Mouse (Mus musculus) intestine, embryonic 14.5 days (tissue): Measurements from ENCODE around the gene Kat5. TPM values are rescaled to one million over a fixed set of nuclear protein-coding genes. Genes with fewer than 3 reads are reported as not detected.
A peak's percentile ranks its signal among the peaks of the same experiment; 100 is the strongest.

Experiments
- ATAC-seq: fragments of 200-750 bp; cut with Nextera tagmentation; replicated peaks from 2 replicates; pipeline ENCODE4 v1.8.0; 2017; ENCODE audit warnings: low read depth, moderate number of reproducible peaks, moderate TSS enrichment, moderate library complexity; ENCODE audit not compliant: low FRiP score, low TSS enrichment
- DNase-seq: peaks from one replicate; pipeline ENCODE4 v3.0.0-alpha.2; 2018; ENCODE audit warnings: low spot score
- H3K27ac ChIP-seq: fragments of 300-500 bp; sonication (generic); 2 replicates; pipeline ENCODE4 v1.5.1; 2014; ENCODE audit warnings: low read depth, mild to moderate bottlenecking, control low read depth
- H3K27me3 ChIP-seq: fragments of 300-500 bp; sonication (generic); replicated peaks from 2 replicates; pipeline ENCODE4 v1.6.1; 2014; ENCODE audit warnings: low read length, control low read depth; ENCODE audit not compliant: control insufficient read depth, insufficient read depth
- H3K36me3 ChIP-seq: fragments of 300-500 bp; sonication (generic); 2 replicates; pipeline ENCODE4 v1.6.1; 2014; ENCODE audit warnings: low read length, control low read depth; ENCODE audit not compliant: control insufficient read depth, insufficient read depth
- H3K4me1 ChIP-seq: fragments of 300-500 bp; sonication (generic); replicated peaks from 2 replicates; pipeline ENCODE4 v1.6.1; 2014; ENCODE audit warnings: low read length, control low read depth, mixed read lengths; ENCODE audit not compliant: control insufficient read depth, insufficient read depth
- H3K4me2 ChIP-seq: fragments of 300-500 bp; sonication (generic); 2 replicates; pipeline ENCODE4 v1.6.1; 2014; ENCODE audit warnings: low read length
- H3K4me3 ChIP-seq: fragments of 300-500 bp; sonication (generic); 2 replicates; pipeline ENCODE4 v1.5.1; 2014; ENCODE audit warnings: low read depth, low read length, control low read depth, mixed read lengths
- H3K9ac ChIP-seq: fragments of 300-500 bp; sonication (generic); 2 replicates; pipeline ENCODE4 v1.6.1; 2014; ENCODE audit warnings: mild to moderate bottlenecking, low read length
- H3K9me3 ChIP-seq: fragments of 300-500 bp; sonication (generic); 2 replicates; pipeline ENCODE4 v1.6.1; 2016; ENCODE audit warnings: low read length, control low read depth; ENCODE audit not compliant: control insufficient read depth
- WGBS: fragments of 180-500 bp; shearing (Covaris S2); extraction: QIAGEN DNeasy Blood & Tissue Kit; methylation state at CpG from one replicate; pipeline ENCODE4 v1.1.7; 2014; 5-methylcytosine and 5-hydroxymethylcytosine counted together
- polyA plus RNA-seq: library from polyadenylated mRNA; unstranded; fragments of >200 nt; fragmentation: Nextera tagmentation; extraction: Ambion mirVana; gene quantifications from 2 replicates; pipeline ENCODE4 v1.2.1, GENCODE M21; 2014

Kat5 gene
- polyA plus RNA-seq, 1 experiment from 2014 or later: 33.3 TPM

- ATAC-seq (no peak), DNase-seq (no peak)
- WGBS: 45% methylated on average over 12 of the region's 12 CpGs
These were observed 26.6 kb upstream of the Kat5 start for GRCm38 (mm10) chr19:5636571-5637041.

DNA sequence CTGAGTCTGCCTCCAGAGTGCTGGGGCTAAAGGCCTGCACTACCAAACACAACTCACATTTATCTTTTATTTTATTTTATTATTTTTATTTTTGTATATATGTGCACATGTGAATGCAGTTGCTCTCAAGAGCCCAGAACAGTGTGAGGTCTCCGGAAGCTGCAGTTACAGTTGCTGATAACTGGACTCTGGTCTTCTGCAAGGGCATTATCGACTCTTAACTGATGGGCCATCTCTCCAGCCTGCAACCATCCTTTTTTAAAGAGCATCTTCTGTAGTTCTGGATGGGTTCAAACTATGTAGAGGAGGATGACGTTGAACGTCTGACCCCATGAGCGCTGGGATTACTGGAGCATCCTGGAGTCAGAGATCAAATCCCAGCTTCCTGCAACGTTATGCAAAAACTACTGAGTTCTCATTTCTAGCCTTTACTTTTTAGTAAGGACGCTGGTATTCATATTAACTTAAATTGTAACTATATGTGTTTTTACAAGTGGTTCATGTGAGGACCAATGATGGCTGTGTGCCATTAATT lies 26.1 kb upstream of the Kat5 start:
- peak overlapping the region; percentile 85 for H3K4me2 ChIP-seq
- peaks cover 22% of the 10 kb centered on the region for H3K4me1 ChIP-seq
- no peak for ATAC-seq
- no peak for DNase-seq
- no peaks in the 10 kb centered on the region for H3K27me3 ChIP-seq
- H3K9me3 ChIP-seq: no peaks in the 10 kb centered on the region
- 73% methylated on average over 7 of the region's 7 CpGs for WGBS
- peaks cover 23% of the 10 kb centered on the region for H3K36me3 ChIP-seq
- H3K27ac ChIP-seq: no peak overlapping the region
- H3K9ac ChIP-seq: no peak overlapping the region
- no peak overlapping the region for H3K4me3 ChIP-seq

More at GRCm38 (mm10) chr19:5636571-5637041, 26.6 kb upstream of the Kat5 start:
- Histone ChIP-seq H3K4me1 (peaks cover 22% of the 10 kb centered on the region), H3K27ac (peak overlapping the region; percentile 88), H3K9ac (peak overlapping the region; percentile 88), H3K4me2 (peak overlapping the region; percentile 85), H3K36me3 (peaks cover 28% of the 10 kb centered on the region), H3K4me3 (peak overlapping the region; percentile 74), H3K27me3 (no peaks in the 10 kb centered on the region), H3K9me3 (no peaks in the 10 kb centered on the region)

- no peak overlapping the region for H3K27ac ChIP-seq
These were observed 22.1 kb upstream of the Kat5 start for GRCm38 (mm10) chr19:5632120-5632519.

GRCm38 (mm10) chr19:5629907-5630306 lies 19.9 kb upstream of the Kat5 start:
- Histone ChIP-seq H3K4me2 (no peak overlapping the region), H3K4me1 (no peaks in the 10 kb centered on the region), H3K27me3 (no peaks in the 10 kb centered on the region), H3K36me3 (no peaks in the 10 kb centered on the region), H3K27ac (no peak overlapping the region), H3K9me3 (no peaks in the 10 kb centered on the region), H3K9ac (no peak overlapping the region), H3K4me3 (no peak overlapping the region)
- DNase-seq (no peak), ATAC-seq (no peak)

More at GRCm38 (mm10) chr19:5632120-5632519, 22.1 kb upstream of the Kat5 start:
- WGBS: 79% methylated on average over 9 of the region's 9 CpGs
- Histone ChIP-seq H3K9ac (no peak overlapping the region), H3K36me3 (no peaks in the 10 kb centered on the region), H3K4me3 (no peak overlapping the region), H3K4me1 (peaks cover 6% of the 10 kb centered on the region), H3K4me2 (no peak overlapping the region), H3K27me3 (no peaks in the 10 kb centered on the region), H3K9me3 (no peaks in the 10 kb centered on the region)
- ATAC-seq (no peak), DNase-seq (no peak)

DNA sequence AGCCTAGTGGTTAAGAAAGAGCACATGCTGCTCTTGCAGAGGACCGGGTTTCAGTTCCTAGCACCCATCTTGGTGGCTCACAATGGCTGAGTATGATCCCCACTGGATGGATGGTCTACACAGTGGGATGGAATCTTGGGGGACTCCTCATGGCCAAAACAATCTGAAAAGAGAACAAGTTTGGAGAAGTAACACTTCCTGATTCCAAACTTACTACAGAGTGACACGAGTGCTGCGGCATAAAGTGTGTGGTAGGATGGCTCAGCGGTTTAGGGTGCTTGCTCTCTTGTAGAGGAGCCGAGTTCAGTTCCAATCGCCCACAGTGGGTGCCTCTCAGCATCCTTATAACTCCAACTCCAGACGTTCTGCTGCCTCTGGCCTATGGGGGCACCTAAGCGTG lies 15.3 kb upstream of the Kat5 start:
- ATAC-seq: no peak
- Histone ChIP-seq H3K4me2 (no peak overlapping the region), H3K36me3 (no peaks in the 10 kb centered on the region), H3K27ac (no peak overlapping the region), H3K4me1 (no peaks in the 10 kb centered on the region), H3K4me3 (no peak overlapping the region), H3K27me3 (no peaks in the 10 kb centered on the region), H3K9me3 (no peaks in the 10 kb centered on the region), H3K9ac (no peak overlapping the region)
- no peak for DNase-seq
- 87% methylated on average over 8 of the region's 8 CpGs for WGBS

DNA sequence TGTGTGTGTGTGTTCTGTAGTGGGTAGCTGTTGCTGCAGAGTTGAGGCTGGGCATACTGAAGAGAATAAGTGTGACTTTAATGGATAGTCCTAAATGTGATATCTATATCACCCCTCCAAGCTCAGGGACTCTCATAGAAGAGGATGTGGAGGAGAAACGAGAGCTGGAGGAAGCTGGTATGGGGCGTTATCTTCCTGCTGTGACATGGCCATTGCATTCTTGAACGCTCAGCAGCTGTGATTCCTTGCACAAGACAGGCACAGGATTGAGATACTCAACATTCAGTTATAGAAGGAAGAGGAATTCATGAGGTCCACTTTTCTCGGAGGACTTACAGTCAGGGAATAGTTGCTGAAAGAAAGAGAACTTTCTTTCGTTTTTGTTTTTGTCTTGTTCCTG lies 11.8 kb upstream of the Kat5 start:
- H3K27ac ChIP-seq: no peak overlapping the region
- no peaks in the 10 kb centered on the region for H3K36me3 ChIP-seq
- ATAC-seq: no peak
- DNase-seq: no peak
- no peaks in the 10 kb centered on the region for H3K27me3 ChIP-seq
- 77% methylated on average over 5 of the region's 5 CpGs for WGBS
- H3K9me3 ChIP-seq: no peaks in the 10 kb centered on the region
- no peak overlapping the region for H3K9ac ChIP-seq
- H3K4me1 ChIP-seq: no peaks in the 10 kb centered on the region
- no peak overlapping the region for H3K4me2 ChIP-seq
- no peak overlapping the region for H3K4me3 ChIP-seq

DNA sequence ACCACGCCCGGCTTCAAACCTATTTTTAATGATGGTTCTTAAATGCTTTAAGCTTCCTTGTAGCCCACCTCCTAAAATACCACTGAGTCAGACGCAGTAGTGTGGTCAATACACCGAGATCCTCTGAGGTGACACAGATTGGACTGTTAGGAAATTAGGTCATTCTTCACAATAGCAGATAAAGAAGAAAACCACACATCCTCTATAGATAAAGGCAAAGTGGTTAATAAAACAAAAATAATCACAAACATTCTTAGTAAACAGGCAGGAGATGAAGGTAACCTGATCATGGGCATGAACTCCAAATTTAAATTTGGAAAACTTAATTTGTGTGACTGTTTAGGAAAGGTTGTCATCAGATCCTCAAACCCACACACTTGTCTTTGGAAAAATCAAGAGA lies 10.0 kb upstream of the Kat5 start:
- Histone ChIP-seq H3K27me3 (no peaks in the 10 kb centered on the region), H3K9me3 (no peaks in the 10 kb centered on the region), H3K4me2 (no peak overlapping the region), H3K9ac (no peak overlapping the region), H3K36me3 (no peaks in the 10 kb centered on the region), H3K4me1 (no peaks in the 10 kb centered on the region), H3K4me3 (no peak overlapping the region), H3K27ac (no peak overlapping the region)
- no peak for ATAC-seq
- 87% methylated on average over 4 of the region's 4 CpGs for WGBS
- DNase-seq: no peak

GRCm38 (mm10) chr19:5614953-5615352 lies 4.9 kb upstream of the Kat5 start:
- no peak overlapping the region for H3K4me2 ChIP-seq
- H3K36me3 ChIP-seq: no peaks in the 10 kb centered on the region
- no peak overlapping the region for H3K27ac ChIP-seq
- WGBS: 55% methylated on average over 2 of the region's 2 CpGs
- ATAC-seq (no peak), DNase-seq (no peak)
- H3K9ac ChIP-seq: no peak overlapping the region
- H3K27me3 ChIP-seq: no peaks in the 10 kb centered on the region
- H3K4me3 ChIP-seq: no peak overlapping the region
- H3K9me3 ChIP-seq: no peaks in the 10 kb centered on the region
- peaks cover 5% of the 10 kb centered on the region for H3K4me1 ChIP-seq

GRCm38 (mm10) chr19:5612762-5613411 lies 2.9 kb upstream of the Kat5 start:
- peaks cover 13% of the 10 kb centered on the region for H3K4me1 ChIP-seq

More at GRCm38 (mm10) chr19:5612762-5613411, 2.9 kb upstream of the Kat5 start:
- H3K9me3 ChIP-seq: no peaks in the 10 kb centered on the region
- ATAC-seq: no peak
- WGBS: 74% methylated on average over 3 of the region's 3 CpGs
- H3K9ac ChIP-seq: no peak overlapping the region
- H3K4me3 ChIP-seq: no peak overlapping the region
- H3K4me2 ChIP-seq: no peak overlapping the region
- H3K27ac ChIP-seq: no peak overlapping the region
- H3K27me3 ChIP-seq: no peaks in the 10 kb centered on the region
- H3K36me3 ChIP-seq: peaks cover 11% of the 10 kb centered on the region
- no peak for DNase-seq
